In the genomic region with DNA sequence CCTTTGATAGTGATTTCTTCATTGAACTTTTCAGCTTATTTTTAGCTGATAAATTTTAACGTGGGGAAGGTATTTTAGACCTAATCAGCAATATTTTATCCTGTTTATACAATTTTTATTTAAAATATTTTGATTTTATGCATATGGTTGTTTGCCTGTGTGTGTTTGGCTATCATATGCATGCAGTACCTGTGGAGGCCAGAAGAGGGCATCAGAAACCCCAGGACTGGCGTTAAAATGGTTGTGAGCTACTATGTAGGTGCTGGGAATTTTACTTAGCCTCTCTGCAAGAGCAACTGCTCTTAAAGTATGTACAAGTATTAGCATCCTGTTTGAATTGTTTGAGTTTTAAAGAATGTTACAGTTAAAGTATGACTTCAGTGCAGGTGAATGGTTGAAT, we compare ENCODE assay signal across 17 mouse cellular contexts. TPM values are rescaled to one million over a fixed set of nuclear protein-coding genes. Genes with fewer than 3 reads are reported as not detected.
A peak's percentile ranks its signal among the peaks of the same experiment; 100 is the strongest.
DNase-seq lines count a peak whose midpoint lies in the region; ATAC-seq and TF ChIP-seq lines count a peak whose summit lies in the region.
"Had no signal": no experiment of that assay in that cellular context is flagged by ENCODE, and none has a peak within 500 bp of the region (broad histone marks: within the 10 kb centered on the region; RNA-seq: fewer than 3 reads in every experiment).

No protein-coding gene starts in this region.

- peak; percentile 6 for DNase-seq in hindbrain, embryonic 11.5 days (ENCODE audit: low spot score)
- DNase-seq in liver, postnatal 0 days = no peak
- DNase-seq in MEL (ENCODE audit: low read depth, low spot score) = peak; percentile 48
- DNase-seq in splenic B cell, adult 2 months (ENCODE audit: low read depth, low spot score) = peak; percentile 43
- DNase-seq in left cerebral cortex, postnatal 14 days (ENCODE audit: low spot score in 2 of 2) = no peak
- DNase-seq: cerebellum, adult 11-12 months; heart, adult 11 months; lung, postnatal 36 days; thymus, postnatal 36 days had no signal

- no peaks in the 10 kb centered on the region for H3K27me3 ChIP-seq in hindbrain, embryonic 11.5 days (ENCODE audit: control insufficient read depth, insufficient read depth, low read length)
- no peaks in the 10 kb centered on the region for H3K27me3 ChIP-seq in hindbrain, embryonic 16.5 days (replicated peaks; ENCODE audit: control insufficient read depth, insufficient read depth, low read length)
- no peaks in the 10 kb centered on the region for H3K27me3 ChIP-seq in liver, postnatal 0 days (ENCODE audit: insufficient read depth, low read length)
- H3K27me3 ChIP-seq in liver, embryonic 12.5 days (replicated peaks) = no peaks in the 10 kb centered on the region
- H3K27me3 ChIP-seq in MEL (ENCODE audit: control insufficient read depth in 1 of 2, insufficient read depth in 2 of 2, low read length in 2 of 2) = no peaks in the 10 kb centered on the region
- H3K27me3 ChIP-seq in splenic B cell, adult 2 months (ENCODE audit: control insufficient read depth, insufficient read depth, low read length, poor library complexity, severe bottlenecking) = no peaks in the 10 kb centered on the region
- H3K27me3 ChIP-seq: hindbrain, embryonic 13.5 days; kidney, embryonic 15.5 days; limb, embryonic 15.5 days had no signal

- H3K9me3 ChIP-seq in hindbrain, embryonic 11.5 days (ENCODE audit: control insufficient read depth, low read length) = no peaks in the 10 kb centered on the region
- H3K9me3 ChIP-seq in hindbrain, embryonic 16.5 days (ENCODE audit: control insufficient read depth, low read length) = no peaks in the 10 kb centered on the region
- H3K9me3 ChIP-seq in liver, postnatal 0 days (ENCODE audit: low read length) = no peaks in the 10 kb centered on the region
- peaks cover 2% of the 10 kb centered on the region; the same call in 1 of the 2 replicates for H3K9me3 ChIP-seq in liver, embryonic 12.5 days (replicated peaks)
- H3K9me3 ChIP-seq in MEL (replicated peaks; ENCODE audit: insufficient read depth, low read length) = no peaks in the 10 kb centered on the region
- H3K9me3 ChIP-seq: hindbrain, embryonic 13.5 days; limb, embryonic 15.5 days had no signal

- H3K9ac ChIP-seq in hindbrain, embryonic 11.5 days (ENCODE audit: low read depth, low read length) = no peak overlapping the region
- no peak overlapping the region for H3K9ac ChIP-seq in hindbrain, embryonic 16.5 days (ENCODE audit: low read depth, low read length)
- no peak overlapping the region for H3K9ac ChIP-seq in liver, postnatal 0 days (replicated peaks)
- H3K9ac ChIP-seq in liver, embryonic 12.5 days = no peak overlapping the region
- H3K9ac ChIP-seq in MEL (ENCODE audit: control insufficient read depth, low read depth, low read length, poor library complexity, severe bottlenecking) = no peak overlapping the region
- H3K9ac ChIP-seq: hindbrain, embryonic 13.5 days; kidney, embryonic 15.5 days; limb, embryonic 15.5 days had no signal

- TF ChIP-seq EP300 in liver, postnatal 0 days (IDR thresholded peaks at IDR 0.05; ENCODE audit: low read depth) = no peak
- TF ChIP-seq EP300 in MEL (IDR thresholded peaks at IDR 0.05; ENCODE audit: low read depth in 1 of 2, low read length in 2 of 2) = no peak

- no peak for TF ChIP-seq POLR2A in MEL (IDR thresholded peaks at IDR 0.05; ENCODE audit: control insufficient read depth in 1 of 2, insufficient read depth in 1 of 2, low read depth in 1 of 2, low read length in 2 of 2, poor library complexity in 1 of 2)

- 85% methylated on average over 2 of the region's 2 CpGs for WGBS in hindbrain, embryonic 11.5 days
- WGBS in hindbrain, embryonic 16.5 days = 90% methylated on average over 2 of the region's 2 CpGs
- WGBS in liver, postnatal 0 days (ENCODE audit: insufficient replicate concordance) = 84% methylated on average over 2 of the region's 2 CpGs
- 68% methylated on average over 2 of the region's 2 CpGs for WGBS in liver, embryonic 12.5 days (ENCODE audit: insufficient replicate concordance)

- no peaks in the 10 kb centered on the region for H3K4me1 ChIP-seq in hindbrain, embryonic 11.5 days (replicated peaks; ENCODE audit: control insufficient read depth, insufficient read depth, low read length)
- no peaks in the 10 kb centered on the region for H3K4me1 ChIP-seq in hindbrain, embryonic 16.5 days (ENCODE audit: control insufficient read depth, insufficient read depth, low read depth, low read length)
- peaks cover 12% of the 10 kb centered on the region for H3K4me1 ChIP-seq in liver, postnatal 0 days (ENCODE audit: insufficient read depth)
- H3K4me1 ChIP-seq in liver, embryonic 12.5 days = peaks cover 20% of the 10 kb centered on the region
- H3K4me1 ChIP-seq in MEL (ENCODE audit: control insufficient read depth in 1 of 2, insufficient read depth in 2 of 2, low read length in 2 of 2) = no peaks in the 10 kb centered on the region
- H3K4me1 ChIP-seq: hindbrain, embryonic 13.5 days; kidney, embryonic 15.5 days; limb, embryonic 15.5 days had no signal

- intact Hi-C loops in left cerebral cortex, postnatal 14 days (cut with DNase I) = no loop called here

- no peaks in the 10 kb centered on the region; the same call in 1 of the 2 replicates for H3K79me2 ChIP-seq in MEL (ENCODE audit: control insufficient read depth, insufficient read depth, low read length, poor library complexity)

- no peaks in the 10 kb centered on the region for H3K36me3 ChIP-seq in hindbrain, embryonic 11.5 days (ENCODE audit: control insufficient read depth, insufficient read depth, low read length)
- H3K36me3 ChIP-seq in hindbrain, embryonic 16.5 days (ENCODE audit: control insufficient read depth, insufficient read depth, low read length) = peaks cover 3% of the 10 kb centered on the region; the same call in 1 of the 2 replicates
- H3K36me3 ChIP-seq in liver, postnatal 0 days (replicated peaks; ENCODE audit: insufficient read depth, low read length) = peaks cover 20% of the 10 kb centered on the region
- H3K36me3 ChIP-seq in liver, embryonic 12.5 days = peaks cover 26% of the 10 kb centered on the region
- peaks cover 0 to 2% of the 10 kb centered on the region in 2 experiments; a peak in 3 of 4 replicates for H3K36me3 ChIP-seq in MEL (ENCODE audit: control insufficient read depth in 1 of 2, insufficient read depth in 2 of 2, low read length in 2 of 2)
- H3K36me3 ChIP-seq in splenic B cell, adult 2 months (ENCODE audit: control insufficient read depth, insufficient read depth, low read length, poor library complexity, severe bottlenecking) = peaks cover 3% of the 10 kb centered on the region; the same call in 1 of the 2 replicates

- H3K4me3 ChIP-seq in hindbrain, embryonic 11.5 days (ENCODE audit: low read depth, low read length) = no peak overlapping the region
- H3K4me3 ChIP-seq in hindbrain, embryonic 16.5 days (ENCODE audit: low read length) = no peak overlapping the region
- no peak overlapping the region for H3K4me3 ChIP-seq in liver, postnatal 0 days (ENCODE audit: low read depth, low read length)
- H3K4me3 ChIP-seq in liver, embryonic 12.5 days = no peak overlapping the region
- no peak overlapping the region for H3K4me3 ChIP-seq in MEL (ENCODE audit: control insufficient read depth in 1 of 2, insufficient read depth in 1 of 2, low read depth in 2 of 2, low read length in 2 of 2)
- H3K4me3 ChIP-seq: hindbrain, embryonic 13.5 days; kidney, embryonic 15.5 days; limb, embryonic 15.5 days; myocyte had no signal

- peak; percentile 21 for TF ChIP-seq RAD21 in MEL (IDR thresholded peaks at IDR 0.05; ENCODE audit: low read depth, low read length)

- TF ChIP-seq CTCF in liver, postnatal 0 days (IDR thresholded peaks at IDR 0.05; ENCODE audit: low read depth) = peak; percentile 57
- peak; percentile 46 to 52 (median 47) for TF ChIP-seq CTCF in MEL (IDR thresholded peaks at IDR 0.05 in 2 of 3, conservative IDR thresholded peaks at IDR 0.05 in 1 of 3; ENCODE audit: control insufficient read depth in 1 of 3, insufficient read depth in 1 of 3, low read depth in 2 of 3, low read length in 3 of 3, poor library complexity in 1 of 3, severe bottlenecking in 1 of 3)

- ATAC-seq in hindbrain, embryonic 11.5 days (ENCODE audit: low FRiP score) = no peak
- no peak for ATAC-seq in hindbrain, embryonic 16.5 days
- ATAC-seq in liver, postnatal 0 days = no peak
- ATAC-seq in liver, embryonic 12.5 days = no peak
- ATAC-seq: forebrain, embryonic 14.5 days had no signal

- H3K27ac ChIP-seq in hindbrain, embryonic 11.5 days (ENCODE audit: low read depth, low read length) = no peak overlapping the region
- H3K27ac ChIP-seq in hindbrain, embryonic 16.5 days (ENCODE audit: low read depth, low read length) = no peak overlapping the region
- no peak overlapping the region for H3K27ac ChIP-seq in liver, postnatal 0 days (ENCODE audit: low read depth)
- H3K27ac ChIP-seq in liver, embryonic 12.5 days = no peak overlapping the region
- H3K27ac ChIP-seq in MEL (ENCODE audit: control insufficient read depth, low read depth, low read length) = no peak overlapping the region
- H3K27ac ChIP-seq: hindbrain, embryonic 13.5 days; kidney, embryonic 15.5 days; limb, embryonic 15.5 days had no signal

- H3K4me2 ChIP-seq in hindbrain, embryonic 11.5 days (replicated peaks; ENCODE audit: low read depth, low read length) = no peak overlapping the region
- no peak overlapping the region for H3K4me2 ChIP-seq in hindbrain, embryonic 16.5 days (ENCODE audit: low read length)
- H3K4me2 ChIP-seq in liver, postnatal 0 days (ENCODE audit: low read depth, low read length) = no peak overlapping the region
- no peak overlapping the region for H3K4me2 ChIP-seq in liver, embryonic 12.5 days
- H3K4me2 ChIP-seq: hindbrain, embryonic 13.5 days; kidney, embryonic 15.5 days; limb, embryonic 15.5 days; midbrain, embryonic 11.5 days had no signal

RNA-seq across cellular contexts. Expression of gene Chka, which starts 13.4 kb away (rescaled TPM):
- 50.3 and 63.7 TPM in 2 replicates for polyA plus RNA-seq in hindbrain, embryonic 11.5 days (2014; fragmentation: Nextera tagmentation; extraction: Ambion mirVana)
- 56.1 and 56.3 TPM in 2 replicates for polyA plus RNA-seq in hindbrain, embryonic 16.5 days (2015; fragmentation: Nextera tagmentation; extraction: Ambion mirVana)
- 24.8 and 48.6 TPM in 2 replicates for polyA plus RNA-seq in liver, postnatal 0 days (2015; fragmentation: Nextera tagmentation; extraction: Ambion mirVana)
- 25.5 and 26.7 TPM in 2 replicates for polyA plus RNA-seq in liver, embryonic 12.5 days (2016; fragmentation: Nextera tagmentation; extraction: Ambion mirVana)
- total RNA-seq in MEL (2012; rRNA removed) = 11.1 and 12.5 TPM in 2 replicates
- 10 to 100 TPM in 1 of 2 experiments, not detected in 1; 21.0 TPM for polyA plus RNA-seq in MEL (2012; ENCODE audit: insufficient read depth in 1 of 2, insufficient read length in 2 of 2, low read depth in 1 of 2, low replicate concordance in 2 of 2, missing spikeins in 1 of 2)
- 10 to 100 TPM; 75.5 to 99.5 TPM for total RNA-seq in left cerebral cortex, postnatal 14 days (2021)

RNA-seq across cellular contexts. Expression of gene Tcirg1, which starts 42.0 kb away (rescaled TPM):
- 10.7 and 11.6 TPM in 2 replicates for polyA plus RNA-seq in hindbrain, embryonic 11.5 days (2014; fragmentation: Nextera tagmentation; extraction: Ambion mirVana)
- polyA plus RNA-seq in hindbrain, embryonic 16.5 days (2015; fragmentation: Nextera tagmentation; extraction: Ambion mirVana) = 18.9 and 21.2 TPM in 2 replicates
- polyA plus RNA-seq in liver, postnatal 0 days (2015; fragmentation: Nextera tagmentation; extraction: Ambion mirVana) = 28.1 and 29.7 TPM in 2 replicates
- 24.7 and 26.1 TPM in 2 replicates for polyA plus RNA-seq in liver, embryonic 12.5 days (2016; fragmentation: Nextera tagmentation; extraction: Ambion mirVana)
- total RNA-seq in MEL (2012; rRNA removed) = 17.0 and 21.4 TPM in 2 replicates
- 10 to 100 TPM in 1 of 2 experiments, not detected in 1; 32.6 TPM for polyA plus RNA-seq in MEL (2012; ENCODE audit: insufficient read depth in 1 of 2, insufficient read length in 2 of 2, low read depth in 1 of 2, low replicate concordance in 2 of 2, missing spikeins in 1 of 2)
- total RNA-seq in left cerebral cortex, postnatal 14 days (2021) = 10 to 100 TPM; 14.4 to 16.1 TPM

RNA-seq across cellular contexts. Expression of gene Ndufs8, which starts 47.6 kb away (rescaled TPM):
- 240 and 258 TPM in 2 replicates for polyA plus RNA-seq in hindbrain, embryonic 11.5 days (2014; fragmentation: Nextera tagmentation; extraction: Ambion mirVana)
- polyA plus RNA-seq in hindbrain, embryonic 16.5 days (2015; fragmentation: Nextera tagmentation; extraction: Ambion mirVana) = 307 and 320 TPM in 2 replicates
- 165 and 167 TPM in 2 replicates for polyA plus RNA-seq in liver, postnatal 0 days (2015; fragmentation: Nextera tagmentation; extraction: Ambion mirVana)
- polyA plus RNA-seq in liver, embryonic 12.5 days (2016; fragmentation: Nextera tagmentation; extraction: Ambion mirVana) = 197 and 218 TPM in 2 replicates
- total RNA-seq in MEL (2012; rRNA removed) = 204 and 205 TPM in 2 replicates
- 100 to 1,000 TPM in 1 of 2 experiments, not detected in 1; 243 TPM for polyA plus RNA-seq in MEL (2012; ENCODE audit: insufficient read depth in 1 of 2, insufficient read length in 2 of 2, low read depth in 1 of 2, low replicate concordance in 2 of 2, missing spikeins in 1 of 2)
- 100 to 1,000 TPM; 134 to 149 TPM for total RNA-seq in left cerebral cortex, postnatal 14 days (2021)

Comparison
In these comparisons a context has a peak if more than half of its experiments do, and no peak if none do; other contexts are left out.
1. DNase-seq: peak in hindbrain, embryonic 11.5 days (single experiment), MEL (single experiment) and splenic B cell, adult 2 months (single experiment); none in liver, postnatal 0 days (single experiment) and left cerebral cortex, postnatal 14 days (0 of 2).